Mouse (Mus musculus): ENCODE data around the gene Glra1. TPM values are rescaled to one million over a fixed set of nuclear protein-coding genes. Genes with fewer than 3 reads are reported as not detected.

The Glra1 gene
- polyA plus RNA-seq, 1 experiment from 2014 or later = 2.7 TPM

- H3K9me3 ChIP-seq = no peaks in the 10 kb centered on the region
- peaks cover 22% of the 10 kb centered on the region for H3K36me3 ChIP-seq
- no peak overlapping the region for H3K9ac ChIP-seq
- 86% methylated on average over 3 of the region's 3 CpGs for WGBS
- H3K4me2 ChIP-seq = no peak overlapping the region
- no peak overlapping the region for H3K4me3 ChIP-seq
- H3K27me3 ChIP-seq = no peaks in the 10 kb centered on the region
- no peak overlapping the region for H3K27ac ChIP-seq
- H3K4me1 ChIP-seq (replicated peaks) = no peaks in the 10 kb centered on the region
- no peak for ATAC-seq (ENCODE audit: low FRiP score)
Observed at GRCm38 (mm10) chr11:55505485-55505884, 102.5 kb downstream of the Glra1 start.

- H3K27me3 ChIP-seq = no peaks in the 10 kb centered on the region
- H3K36me3 ChIP-seq = peaks cover 45% of the 10 kb centered on the region
- no peak overlapping the region for H3K9ac ChIP-seq
- WGBS = 88% methylated on average over 5 of the region's 5 CpGs
- no peak overlapping the region for H3K4me2 ChIP-seq
- no peaks in the 10 kb centered on the region for H3K4me1 ChIP-seq (replicated peaks)
- H3K27ac ChIP-seq = no peak overlapping the region
- no peak overlapping the region for H3K4me3 ChIP-seq
- no peaks in the 10 kb centered on the region for H3K9me3 ChIP-seq
- ATAC-seq (ENCODE audit: low FRiP score) = no peak
Observed at GRCm38 (mm10) chr11:55502886-55503285, 105.1 kb downstream of the Glra1 start.

- H3K27ac ChIP-seq = no peak overlapping the region
- no peak overlapping the region for H3K4me3 ChIP-seq
- no peak for ATAC-seq (ENCODE audit: low FRiP score)
- H3K9me3 ChIP-seq = no peaks in the 10 kb centered on the region
- no peak overlapping the region for H3K4me2 ChIP-seq
- H3K9ac ChIP-seq = no peak overlapping the region
- peaks cover 53% of the 10 kb centered on the region for H3K36me3 ChIP-seq
- H3K4me1 ChIP-seq (replicated peaks) = no peaks in the 10 kb centered on the region
- no peaks in the 10 kb centered on the region for H3K27me3 ChIP-seq
- 83% methylated on average over 8 of the region's 8 CpGs for WGBS
Observed at GRCm38 (mm10) chr11:55501955-55502531, 106.0 kb downstream of the Glra1 start.

- ATAC-seq (ENCODE audit: low FRiP score) = no peak
- Histone ChIP-seq H3K9ac (no peak overlapping the region), H3K27me3 (no peaks in the 10 kb centered on the region), H3K4me3 (no peak overlapping the region), H3K4me1 (replicated peaks) (no peaks in the 10 kb centered on the region), H3K36me3 (peaks cover 90% of the 10 kb centered on the region), H3K27ac (no peak overlapping the region), H3K9me3 (no peaks in the 10 kb centered on the region), H3K4me2 (no peak overlapping the region)
- WGBS = 70% methylated on average over 5 of the region's 5 CpGs
Observed at GRCm38 (mm10) chr11:55497885-55498284, 110.1 kb downstream of the Glra1 start.

GRCm38 (mm10) chr11:55496158-55496557 is 111.8 kb downstream of the Glra1 start:
- H3K9ac ChIP-seq = no peak overlapping the region
- no peak overlapping the region for H3K27ac ChIP-seq
- no peak overlapping the region for H3K4me2 ChIP-seq
- no peaks in the 10 kb centered on the region for H3K4me1 ChIP-seq (replicated peaks)
- H3K36me3 ChIP-seq = peaks cover 92% of the 10 kb centered on the region
- 87% methylated on average over 6 of the region's 6 CpGs for WGBS
- no peak overlapping the region for H3K4me3 ChIP-seq
- H3K9me3 ChIP-seq = no peaks in the 10 kb centered on the region
- ATAC-seq (ENCODE audit: low FRiP score) = no peak
- H3K27me3 ChIP-seq = no peaks in the 10 kb centered on the region

- Histone ChIP-seq H3K36me3 (peaks cover 66% of the 10 kb centered on the region), H3K27me3 (no peaks in the 10 kb centered on the region), H3K4me2 (no peak overlapping the region), H3K4me1 (replicated peaks) (no peaks in the 10 kb centered on the region), H3K9ac (no peak overlapping the region), H3K9me3 (no peaks in the 10 kb centered on the region), H3K27ac (no peak overlapping the region), H3K4me3 (no peak overlapping the region)
- ATAC-seq (ENCODE audit: low FRiP score) = no peak
- WGBS = 97% methylated on average over 7 of the region's 7 CpGs
Observed at GRCm38 (mm10) chr11:55485443-55485842, 122.6 kb downstream of the Glra1 start.

GRCm38 (mm10) chr11:55473219-55473618 is 134.8 kb downstream of the Glra1 start:
- Histone ChIP-seq H3K9ac (no peak overlapping the region), H3K9me3 (no peaks in the 10 kb centered on the region), H3K4me3 (no peak overlapping the region), H3K27ac (no peak overlapping the region), H3K27me3 (no peaks in the 10 kb centered on the region), H3K4me1 (replicated peaks) (peaks cover 37% of the 10 kb centered on the region), H3K4me2 (no peak overlapping the region), H3K36me3 (peaks cover 14% of the 10 kb centered on the region; the same call in 1 of the 2 replicates)
- ATAC-seq (ENCODE audit: low FRiP score) = no peak
- 86% methylated on average over 3 of the region's 3 CpGs for WGBS

- peaks cover 14% of the 10 kb centered on the region; the same call in 1 of the 2 replicates for H3K36me3 ChIP-seq
- H3K4me1 ChIP-seq (replicated peaks) = peaks cover 35% of the 10 kb centered on the region
- no peak for ATAC-seq (ENCODE audit: low FRiP score)
- peak overlapping the region; percentile 88 for H3K4me2 ChIP-seq
- H3K4me3 ChIP-seq = peak overlapping the region; percentile 93; the same call in 1 of the 2 replicates
- no peaks in the 10 kb centered on the region for H3K27me3 ChIP-seq
- no peak overlapping the region for H3K9ac ChIP-seq
- 94% methylated on average over 7 of the region's 7 CpGs for WGBS
- H3K9me3 ChIP-seq = no peaks in the 10 kb centered on the region
- H3K27ac ChIP-seq = no peak overlapping the region
Observed at GRCm38 (mm10) chr11:55471467-55471866, 136.5 kb downstream of the Glra1 start.

GRCm38 (mm10) chr11:55470761-55471160 is 137.2 kb downstream of the Glra1 start:
- Histone ChIP-seq H3K27ac (no peak overlapping the region), H3K9ac (peak overlapping the region; percentile 97), H3K4me3 (peak overlapping the region; percentile 93), H3K36me3 (peaks cover 14% of the 10 kb centered on the region; the same call in 1 of the 2 replicates), H3K4me2 (peak overlapping the region; percentile 88), H3K4me1 (replicated peaks) (peaks cover 32% of the 10 kb centered on the region), H3K9me3 (no peaks in the 10 kb centered on the region), H3K27me3 (no peaks in the 10 kb centered on the region)
- ATAC-seq (ENCODE audit: low FRiP score) = no peak
- 62% methylated on average over 8 of the region's 8 CpGs for WGBS

GRCm38 (mm10) chr11:55469923-55470691 is 137.9 kb downstream of the Glra1 start:
- ATAC-seq (ENCODE audit: low FRiP score) = peak; percentile 43
- no peaks in the 10 kb centered on the region for H3K27me3 ChIP-seq
- H3K4me2 ChIP-seq = peak overlapping the region; percentile 88
- H3K36me3 ChIP-seq = peaks cover 14% of the 10 kb centered on the region; the same call in 1 of the 2 replicates
- H3K27ac ChIP-seq = peak overlapping the region; percentile 93
- under 1% methylated on average over 46 of the region's 46 CpGs for WGBS
- H3K4me3 ChIP-seq = peak overlapping the region; percentile 93
- H3K4me1 ChIP-seq (replicated peaks) = peaks cover 31% of the 10 kb centered on the region
- peak overlapping the region; percentile 97 for H3K9ac ChIP-seq
- no peaks in the 10 kb centered on the region for H3K9me3 ChIP-seq

- peak; percentile 99 for ATAC-seq (ENCODE audit: low FRiP score)
- peaks cover 29% of the 10 kb centered on the region for H3K4me1 ChIP-seq (replicated peaks)
- peak within 1 kb of the TSS; percentile 97 for H3K9ac ChIP-seq
- no peaks in the 10 kb centered on the region for H3K27me3 ChIP-seq
- H3K9me3 ChIP-seq = no peaks in the 10 kb centered on the region
- peaks cover 14% of the 10 kb centered on the region; the same call in 1 of the 2 replicates for H3K36me3 ChIP-seq
- H3K27ac ChIP-seq = peak within 1 kb of the TSS; percentile 93
- H3K4me2 ChIP-seq = peak within 1 kb of the TSS; percentile 88
- peak within 1 kb of the TSS; percentile 93 for H3K4me3 ChIP-seq
- under 1% methylated on average over 57 of the region's 57 CpGs for WGBS
Observed at GRCm38 (mm10) chr11:55469048-55469843, 138.8 kb downstream of the Glra1 start, which contains the start of gene G3bp1. G3bp1 (plus strand) TSS chr11:55469685.

GRCm38 (mm10) chr11:55468611-55469047 is 139.4 kb downstream of the Glra1 start:
- H3K36me3 ChIP-seq = peaks cover 9% of the 10 kb centered on the region; the same call in 1 of the 2 replicates
- no peaks in the 10 kb centered on the region for H3K27me3 ChIP-seq
- no peaks in the 10 kb centered on the region for H3K9me3 ChIP-seq
- whole genome bisulfite sequencing = 3% methylated on average over 17 of the region's 17 CpGs
- peak overlapping the region; percentile 92 for H3K27ac ChIP-seq
- H3K4me3 ChIP-seq = peak overlapping the region; percentile 45
- H3K4me2 ChIP-seq = peak overlapping the region; percentile 82
- peak overlapping the region; percentile 76 for H3K9ac ChIP-seq
- peak; percentile 7; the same call in 1 of the 2 replicates for ATAC-seq (ENCODE audit: low FRiP score)
- peaks cover 26% of the 10 kb centered on the region for H3K4me1 ChIP-seq (replicated peaks)
